Mouse (Mus musculus) hematopoietic stem cell, adult 5-6 weeks (primary cell): ENCODE measurements around the gene P2ry6. TPM values are rescaled to one million over a fixed set of nuclear protein-coding genes. Genes with fewer than 3 reads are reported as not detected.

Experiments
- ATAC-seq, 2 experiments: fragments of 125-278 bp in 1 of 2; replicated peaks in 1 of 2; 2 replicates each; pipeline ENCODE4 v1.8.0; 2016 to 2017; ENCODE audit warnings: inconsistent platforms in 2 of 2, mild to moderate bottlenecking in 2 of 2, moderate number of reproducible peaks in 2 of 2, low read depth in 1 of 2, moderate TSS enrichment in 1 of 2; ENCODE audit not compliant: low FRiP score in 2 of 2, poor library complexity in 2 of 2, severe bottlenecking in 2 of 2, insufficient read depth in 1 of 2, low TSS enrichment in 1 of 2
- total RNA-seq: library from RNA; stranded (forward); fragments of 172-1452, 232-1000 nt; gene quantifications from 2 replicates; pipeline ENCODE4 v1.2.3, GENCODE M21; 2017

Gene P2ry6
- total RNA-seq, 1 experiment from 2014 or later, result not detected

- ATAC-seq, result no peak
Measured at GRCm38 (mm10) chr7:100995260-100995864, 20.9 kb upstream of the P2ry6 start.

GRCm38 (mm10) chr7:100993166-100993565 lies 18.7 kb upstream of the P2ry6 start:
- ATAC-seq, result no peak

DNA sequence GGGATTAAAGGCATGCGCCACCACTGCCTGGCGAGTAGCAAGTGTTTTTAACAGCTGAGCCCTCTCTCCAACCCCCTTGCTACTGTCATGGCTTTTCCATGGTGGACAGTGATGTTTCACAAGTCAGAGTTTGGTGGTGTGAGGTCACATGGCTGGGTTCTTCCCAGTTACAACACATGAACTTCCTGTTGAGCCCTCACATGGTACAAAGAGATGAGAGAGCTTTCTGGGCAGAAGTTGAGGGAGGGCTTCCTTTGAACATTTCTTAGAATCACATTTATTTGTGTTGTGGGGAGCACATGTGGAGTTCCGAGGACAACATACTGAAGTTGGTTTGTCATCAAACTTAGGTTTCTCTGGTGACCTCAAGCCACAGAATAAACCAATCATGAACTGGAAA lies 17.5 kb upstream of the P2ry6 start:
- ATAC-seq, result peak; percentile 23 to 39; a peak in 2 of 4 replicates

DNA sequence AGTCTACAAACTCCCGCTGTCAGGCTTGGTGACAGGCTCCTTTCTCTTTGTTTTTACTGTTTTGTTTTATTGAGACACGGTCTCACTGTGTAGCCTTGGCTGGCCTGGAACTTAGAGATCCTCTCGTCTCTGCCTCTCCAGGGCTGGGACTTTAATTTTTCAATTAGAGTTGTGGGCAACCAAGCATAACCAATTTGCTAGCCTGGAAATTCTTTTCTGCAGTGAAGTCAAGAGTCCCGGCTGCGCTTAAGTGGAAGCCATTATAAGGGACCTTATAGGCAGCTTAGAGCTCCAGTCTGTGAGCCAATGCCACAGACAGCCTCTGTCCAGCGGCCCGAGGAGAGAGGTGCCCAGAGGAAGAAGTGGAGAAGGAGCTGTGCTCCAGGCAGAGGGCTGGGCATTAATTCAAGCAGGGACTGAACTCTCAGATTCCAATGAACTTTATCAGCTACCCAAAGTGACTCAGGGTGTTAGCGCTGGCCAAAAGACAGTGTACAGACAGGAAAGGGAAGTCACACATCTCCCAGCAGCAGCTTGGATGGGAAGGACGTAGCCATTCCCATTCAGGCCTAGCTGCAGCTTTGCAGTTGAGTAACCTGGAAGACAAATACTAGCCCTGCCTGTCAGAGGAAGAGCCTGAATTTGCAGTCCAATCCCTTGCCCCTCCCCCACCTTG lies 16.3 kb upstream of the P2ry6 start:
- no peak for ATAC-seq

- ATAC-seq, result peak; percentile 74 to 76
Measured at GRCm38 (mm10) chr7:100988092-100988491, 13.6 kb upstream of the P2ry6 start.

- ATAC-seq, result 0 out of 4 replicates have a peak, but pooled peaks of 1 of the 2 experiments have one; percentile 22
Measured at GRCm38 (mm10) chr7:100984452-100985395, 10.3 kb upstream of the P2ry6 start.

GRCm38 (mm10) chr7:100979175-100979574 lies 4.7 kb upstream of the P2ry6 start:
- peak; percentile 59 to 64 for ATAC-seq

DNA sequence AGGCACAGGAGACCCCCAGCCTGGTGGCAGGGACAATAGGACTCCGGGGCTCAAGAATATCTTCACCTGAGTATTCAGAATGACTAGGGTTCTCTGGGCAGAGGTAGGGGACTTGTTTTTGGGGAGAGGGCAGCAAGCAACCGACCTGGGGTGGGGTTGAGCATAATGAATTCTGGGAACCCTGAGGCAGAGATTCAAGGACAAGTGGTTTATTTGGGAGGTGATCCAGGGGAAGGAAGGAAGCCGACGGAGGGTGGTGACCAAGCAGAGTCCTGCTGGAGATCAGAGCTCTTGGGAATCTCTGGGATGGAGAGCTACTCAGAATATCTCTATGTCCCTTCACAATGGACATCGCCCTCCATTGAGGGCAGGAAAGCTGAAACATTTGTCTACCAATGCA lies 3.7 kb upstream of the P2ry6 start:
- ATAC-seq, result no peak

GRCm38 (mm10) chr7:100972875-100973274 lies 1.6 kb downstream of the P2ry6 start:
- ATAC-seq, result no peak

DNA sequence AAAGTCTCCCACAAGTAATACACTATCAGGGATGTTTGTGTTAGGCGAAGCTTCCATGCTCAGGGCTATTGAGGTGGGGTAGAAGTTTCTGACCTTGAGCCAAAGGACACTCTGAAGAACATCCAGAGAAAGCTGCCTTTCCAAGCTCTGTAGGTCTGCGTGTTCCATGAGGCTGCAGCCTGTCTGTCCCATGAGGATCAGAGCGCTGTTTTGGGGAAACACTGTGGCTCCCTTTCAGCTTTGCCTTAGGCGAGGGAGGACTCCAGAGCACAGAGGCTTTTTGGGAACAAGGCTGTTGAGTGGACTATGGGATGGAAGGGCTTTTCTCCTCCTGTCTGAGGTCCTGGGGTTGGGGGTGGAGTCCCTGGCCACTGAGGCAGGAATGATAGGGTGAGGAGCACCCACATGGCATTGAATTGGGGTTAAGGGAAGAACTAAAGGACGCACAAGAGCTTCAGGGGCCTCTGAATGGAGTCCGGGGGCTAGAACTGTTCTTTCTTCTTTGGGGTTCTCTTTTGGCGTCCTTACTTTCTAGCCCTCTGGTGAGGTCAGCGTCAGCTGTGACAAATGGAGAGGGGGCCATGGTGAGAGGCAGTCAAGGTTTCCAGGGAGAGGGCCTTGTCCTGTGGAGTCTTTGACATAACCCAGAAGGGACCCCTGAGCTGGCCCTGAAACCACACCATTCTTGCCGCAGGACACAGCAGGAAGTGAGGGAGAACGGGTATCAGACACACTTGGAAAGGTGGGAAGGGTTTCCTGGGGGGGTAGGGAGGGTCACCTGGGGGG lies 5.4 kb downstream of the P2ry6 start:
- ATAC-seq, result no peak

DNA sequence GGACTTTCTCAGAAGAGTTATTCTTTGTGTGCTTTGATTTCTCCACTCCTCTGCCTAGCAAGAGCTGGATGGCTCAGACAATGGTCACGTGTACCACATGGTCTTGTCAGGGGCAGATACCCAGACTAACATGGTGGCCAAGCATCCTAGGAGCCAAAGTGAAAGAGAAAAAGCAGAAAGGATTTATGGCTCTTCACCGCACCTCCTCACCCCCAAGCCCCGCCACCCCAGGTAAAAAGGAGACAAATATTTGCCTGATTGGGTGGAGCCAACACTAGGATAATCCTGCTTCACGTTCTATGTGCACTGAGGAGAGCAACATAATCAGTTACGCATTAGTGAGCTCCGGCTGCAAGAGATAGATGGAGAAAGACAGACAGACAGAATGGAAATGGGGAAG lies 6.1 kb downstream of the P2ry6 start:
- no peak for ATAC-seq

- ATAC-seq, result no peak
Measured at GRCm38 (mm10) chr7:100967850-100968249, 6.6 kb downstream of the P2ry6 start.

DNA sequence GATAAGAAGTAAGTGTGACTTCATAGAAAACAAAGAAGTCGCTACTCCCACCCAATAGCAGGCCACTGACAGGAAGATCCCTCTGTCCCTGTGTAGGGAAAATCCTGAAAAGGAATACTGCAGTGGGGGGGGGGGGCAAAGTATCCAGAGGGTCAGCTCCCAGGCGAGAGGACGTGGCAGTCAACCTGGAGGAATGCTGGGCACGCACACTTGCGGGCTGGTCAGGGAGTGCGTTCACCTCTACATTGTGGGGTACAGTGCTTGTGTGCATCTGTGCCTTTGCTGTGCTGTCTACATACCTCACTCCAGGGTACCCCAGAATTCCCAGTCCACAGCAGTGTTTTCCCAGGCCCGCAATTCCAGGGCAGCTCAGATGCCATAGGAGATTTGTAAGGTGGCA lies 8.4 kb downstream of the P2ry6 start:
- ATAC-seq, result no peak

GRCm38 (mm10) chr7:100965079-100965478 lies 9.4 kb downstream of the P2ry6 start:
- peak; percentile 54 to 60; a peak in 2 of 4 replicates for ATAC-seq

DNA sequence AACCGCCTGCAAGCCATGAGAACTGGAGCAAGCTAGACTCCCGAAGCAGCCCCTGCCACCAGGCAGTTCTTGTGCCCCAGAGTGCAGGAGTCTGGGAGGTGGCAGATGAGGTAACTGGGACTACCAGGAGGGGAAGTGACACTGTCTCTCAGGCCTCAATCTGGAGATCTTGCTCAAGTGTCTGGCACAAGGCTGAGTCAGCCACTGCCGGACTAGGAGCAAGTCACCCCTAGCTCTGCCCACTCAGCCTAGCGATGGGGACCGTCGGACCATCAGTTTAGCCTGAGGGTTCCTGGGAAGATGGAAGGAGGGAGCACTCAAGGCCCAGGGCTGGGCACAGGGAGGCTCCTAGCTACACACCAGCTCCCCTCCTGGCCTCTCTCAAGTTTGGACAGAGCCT lies 10.2 kb downstream of the P2ry6 start:
- ATAC-seq, result peak; percentile 9 to 36; a peak in 1 of 4 replicates

- ATAC-seq, result no peak
Measured at GRCm38 (mm10) chr7:100963381-100963780, 11.1 kb downstream of the P2ry6 start.

DNA sequence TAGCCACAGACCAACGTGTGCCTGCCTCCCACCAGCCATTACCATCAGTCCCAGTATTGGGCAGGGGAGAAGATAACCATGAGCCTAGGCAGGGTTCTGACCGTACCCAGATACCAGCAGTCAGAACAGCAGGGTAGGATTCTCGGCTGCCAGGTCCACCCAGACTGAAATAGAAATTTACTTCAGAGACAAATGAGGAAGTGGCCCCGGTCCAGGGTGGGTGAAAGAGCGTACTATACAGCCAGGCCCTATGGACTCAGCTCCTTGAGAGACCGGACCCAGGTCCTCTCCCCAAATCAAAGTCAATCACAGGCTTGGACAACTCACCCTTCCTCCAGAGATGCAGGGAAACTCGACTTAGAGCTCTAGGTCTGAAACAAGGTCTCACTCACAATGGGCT lies 13.3 kb downstream of the P2ry6 start:
- peak; percentile 44 to 52; a peak in 2 of 4 replicates for ATAC-seq
